Mouse (Mus musculus): ENCODE measurements around the gene Rnf183. TPM values are rescaled to one million over a fixed set of nuclear protein-coding genes. Genes with fewer than 3 reads are reported as not detected.
"Not testable (repeated sequence)": the region's sequence is repeated elsewhere in the genome, so short reads cannot be mapped to it uniquely, and the experiment has no call there.

Gene Rnf183
- total RNA-seq (2014; fragmentation: Nextera tagmentation) (not detected in 2 replicates), total RNA-seq (2017) (not detected in 2 replicates), polyA plus RNA-seq (2012) (0.13 TPM in 1 of 2 replicates, not detected in the other)

DNA sequence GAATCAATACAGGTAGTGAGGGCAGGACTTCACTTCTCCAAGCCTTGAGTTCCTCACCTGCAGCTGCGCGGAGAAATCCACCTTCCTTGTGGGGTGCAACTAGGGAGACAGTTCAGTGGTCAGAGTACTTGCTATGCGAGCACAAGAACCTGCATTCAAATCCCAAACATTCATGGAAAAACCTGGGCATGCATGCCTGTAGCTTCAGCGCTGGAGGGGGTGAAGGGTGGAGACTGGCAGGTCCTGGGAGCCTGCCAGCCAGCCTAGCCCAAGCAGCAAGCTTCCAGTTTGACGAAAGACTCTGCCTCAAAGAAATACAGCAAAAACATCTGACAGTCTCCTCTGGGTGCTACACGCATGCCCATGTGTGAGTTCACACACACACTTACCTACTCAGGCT lies at the start of gene Rnf183:
Rnf183 (minus strand) TSS at position 172 of the 400 bp plus-strand sequence.
- H3K9me3 ChIP-seq (replicated peaks) = no peaks in the 10 kb centered on the region
- no peaks in the 10 kb centered on the region; the same call in 1 of the 2 replicates for H3K27me3 ChIP-seq (ENCODE audit: insufficient read depth, low read length)
- ATAC-seq (ENCODE audit: extremely low read depth, insufficient number of reproducible peaks, low FRiP score, poor library complexity, severe bottlenecking) = no peak
- no peak for DNase-seq (ENCODE audit: low spot score)
- no peak within 1 kb of the TSS for H3K4me3 ChIP-seq (ENCODE audit: low read depth, low read length)
- H3K36me3 ChIP-seq (replicated peaks) = no peaks in the 10 kb centered on the region
- H3K4me1 ChIP-seq (ENCODE audit: insufficient read depth, low read depth, low read length) = peaks cover 15% of the 10 kb centered on the region
- TF ChIP-seq TAL1 (conservative IDR thresholded peaks at IDR 0.05; ENCODE audit: low read depth, low read length) (no peak), CTCF (IDR thresholded peaks at IDR 0.05; ENCODE audit: low read depth, low read length) (no peak), POLR2AphosphoS5 (IDR thresholded peaks at IDR 0.05; ENCODE audit: insufficient replicate concordance, low read depth, low read length) (no peak), GATA2 (IDR thresholded peaks at IDR 0.05; ENCODE audit: borderline replicate concordance, low read depth, low read length) (no peak), GATA1 (IDR thresholded peaks at IDR 0.05; ENCODE audit: borderline replicate concordance, low read length) (no peak)

DNA sequence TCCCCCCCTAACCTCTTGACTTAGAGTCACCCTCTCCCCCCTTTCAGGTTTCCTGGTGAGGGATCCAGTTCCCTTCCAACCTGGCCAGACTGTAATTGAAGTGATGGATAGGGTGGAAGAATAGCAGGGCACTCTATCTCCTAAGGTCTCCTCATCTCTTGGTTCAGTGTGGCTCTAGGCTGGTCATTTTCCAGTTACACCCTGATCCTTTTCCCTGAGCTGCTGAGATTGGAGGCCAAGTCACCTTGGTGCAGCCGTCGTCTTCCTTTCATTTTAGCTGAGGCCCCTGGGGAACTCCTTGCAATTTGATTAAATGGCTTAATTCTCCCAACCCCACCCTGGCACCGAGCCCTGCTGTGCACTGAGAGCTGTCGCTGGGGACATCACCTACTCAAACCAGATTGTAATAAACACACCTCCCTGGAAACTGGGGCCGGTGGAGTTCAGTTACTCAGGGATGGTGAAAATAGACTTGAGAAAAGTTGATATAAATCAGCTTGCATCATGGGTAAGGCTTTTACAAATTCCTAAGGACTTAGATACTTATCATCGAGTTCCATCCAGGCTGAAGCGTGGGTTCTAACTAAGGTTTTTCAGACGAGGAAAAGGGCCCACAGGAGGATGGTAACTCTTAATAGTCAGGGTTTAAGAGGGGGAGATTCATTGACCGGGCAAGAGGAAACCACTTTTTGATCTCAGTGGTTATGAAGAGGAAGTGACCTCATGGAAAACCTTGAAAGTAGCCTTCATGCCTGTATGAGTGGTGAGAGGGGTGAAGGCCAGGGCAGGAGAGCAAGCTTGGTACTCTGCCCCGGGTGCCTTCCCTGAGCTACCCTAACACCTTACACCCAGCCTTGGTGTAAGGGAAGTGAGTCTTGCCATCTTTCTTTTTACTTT lies 45.9 kb upstream of the Rnf183 start:
- no peak for ATAC-seq (ENCODE audit: extremely low read depth, insufficient number of reproducible peaks, low FRiP score, poor library complexity, severe bottlenecking)

DNA sequence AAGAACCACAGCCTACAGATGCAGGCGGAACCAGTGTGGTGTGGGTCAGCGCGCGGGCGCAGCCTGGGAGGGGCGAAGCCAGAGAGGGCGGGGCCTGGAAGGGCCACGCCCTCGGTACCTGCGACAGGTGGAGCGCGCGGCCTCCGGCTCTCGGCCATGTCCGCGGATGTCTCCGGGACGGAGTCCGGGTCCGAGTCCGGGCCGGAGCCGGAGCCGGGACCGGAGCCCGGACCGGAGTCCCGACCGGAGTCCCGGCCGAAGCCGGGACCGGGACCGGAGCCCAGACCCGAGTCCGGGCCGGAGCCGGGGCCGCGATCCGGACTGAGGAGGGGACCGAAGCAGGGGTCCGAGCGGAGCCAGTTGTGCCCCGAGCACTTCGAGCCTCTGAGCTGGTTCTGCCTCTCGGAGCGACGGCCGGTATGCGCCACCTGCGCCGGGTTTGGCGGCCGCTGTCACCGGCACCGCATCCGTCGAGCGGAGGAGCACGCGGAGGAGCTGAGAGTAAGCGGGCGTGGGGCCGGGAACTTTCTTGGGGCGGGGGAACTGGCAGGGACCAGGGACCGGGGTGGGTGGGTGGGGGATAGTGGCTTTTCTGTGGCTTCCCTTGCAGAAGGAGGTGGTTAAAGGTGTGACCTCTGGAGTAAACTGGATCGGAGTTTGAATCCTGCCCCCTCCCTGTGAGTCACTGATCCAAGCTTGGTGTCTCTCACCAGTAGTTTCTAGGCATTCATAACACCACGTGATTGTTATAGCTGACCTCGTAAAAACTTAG lies 45.1 kb upstream of the Rnf183 start, which contains the start of gene Bspry:
Bspry (plus strand) TSS at position 117 of the 772 bp plus-strand sequence.
- TF ChIP-seq CTCF (IDR thresholded peaks at IDR 0.05; ENCODE audit: low read depth, low read length) = no peak
- no peak for TF ChIP-seq TAL1 (conservative IDR thresholded peaks at IDR 0.05; ENCODE audit: low read depth, low read length)
- no peak for TF ChIP-seq GATA1 (IDR thresholded peaks at IDR 0.05; ENCODE audit: borderline replicate concordance, low read length)
- H3K4me1 ChIP-seq (ENCODE audit: insufficient read depth, low read depth, low read length) = peaks cover 14% of the 10 kb centered on the region
- no peak for DNase-seq (ENCODE audit: low spot score)
- 0 out of 2 replicates have a peak, but pooled peaks cover 2% of the 10 kb centered on the region for H3K27me3 ChIP-seq (ENCODE audit: insufficient read depth, low read length)
- ATAC-seq (ENCODE audit: extremely low read depth, insufficient number of reproducible peaks, low FRiP score, poor library complexity, severe bottlenecking) = no peak
- H3K9me3 ChIP-seq (replicated peaks) = no peaks in the 10 kb centered on the region
- no peak within 1 kb of the TSS for H3K4me3 ChIP-seq (ENCODE audit: low read depth, low read length)
- no peaks in the 10 kb centered on the region for H3K36me3 ChIP-seq (replicated peaks)

More for the DNA sequence above, 45.9 kb upstream of the Rnf183 start:
- no peaks in the 10 kb centered on the region for H3K36me3 ChIP-seq (replicated peaks)
- no peaks in the 10 kb centered on the region for H3K9me3 ChIP-seq (replicated peaks)
- no peak for TF ChIP-seq TAL1 (conservative IDR thresholded peaks at IDR 0.05; ENCODE audit: low read depth, low read length)
- no peak for TF ChIP-seq CTCF (IDR thresholded peaks at IDR 0.05; ENCODE audit: low read depth, low read length)
- TF ChIP-seq GATA2 (IDR thresholded peaks at IDR 0.05; ENCODE audit: borderline replicate concordance, low read depth, low read length) = no peak
- peaks cover 20% of the 10 kb centered on the region for H3K4me1 ChIP-seq (ENCODE audit: insufficient read depth, low read depth, low read length)
- no peak overlapping the region for H3K4me3 ChIP-seq (ENCODE audit: low read depth, low read length)
- H3K27me3 ChIP-seq (ENCODE audit: insufficient read depth, low read length) = 0 out of 2 replicates have a peak, but pooled peaks cover 2% of the 10 kb centered on the region
- no peak for DNase-seq (ENCODE audit: low spot score)

DNA sequence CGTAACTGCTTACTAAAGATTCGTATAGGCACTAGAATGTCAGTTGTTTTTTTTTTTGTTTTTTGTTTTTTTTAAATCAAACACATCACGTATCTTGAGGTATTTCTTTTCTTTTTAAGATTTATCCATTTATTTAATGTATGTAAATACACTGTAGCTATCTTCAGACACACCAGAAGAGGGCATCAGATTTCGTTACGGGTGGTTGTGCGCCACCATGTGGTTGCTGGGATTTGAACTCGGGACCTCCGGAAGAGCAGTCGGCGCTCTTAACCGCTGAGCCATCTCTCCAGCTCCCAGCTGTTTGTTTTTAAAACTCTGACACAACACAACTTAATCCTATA lies 44.5 kb upstream of the Rnf183 start:
- H3K4me1 ChIP-seq (ENCODE audit: insufficient read depth, low read depth, low read length); H3K36me3 ChIP-seq (replicated peaks); DNase-seq (ENCODE audit: low spot score); ATAC-seq (ENCODE audit: extremely low read depth, insufficient number of reproducible peaks, low FRiP score, poor library complexity, severe bottlenecking); H3K27me3 ChIP-seq (ENCODE audit: insufficient read depth, low read length); H3K4me3 ChIP-seq (ENCODE audit: low read depth, low read length); H3K9me3 ChIP-seq (replicated peaks): not testable (repeated sequence)

DNA sequence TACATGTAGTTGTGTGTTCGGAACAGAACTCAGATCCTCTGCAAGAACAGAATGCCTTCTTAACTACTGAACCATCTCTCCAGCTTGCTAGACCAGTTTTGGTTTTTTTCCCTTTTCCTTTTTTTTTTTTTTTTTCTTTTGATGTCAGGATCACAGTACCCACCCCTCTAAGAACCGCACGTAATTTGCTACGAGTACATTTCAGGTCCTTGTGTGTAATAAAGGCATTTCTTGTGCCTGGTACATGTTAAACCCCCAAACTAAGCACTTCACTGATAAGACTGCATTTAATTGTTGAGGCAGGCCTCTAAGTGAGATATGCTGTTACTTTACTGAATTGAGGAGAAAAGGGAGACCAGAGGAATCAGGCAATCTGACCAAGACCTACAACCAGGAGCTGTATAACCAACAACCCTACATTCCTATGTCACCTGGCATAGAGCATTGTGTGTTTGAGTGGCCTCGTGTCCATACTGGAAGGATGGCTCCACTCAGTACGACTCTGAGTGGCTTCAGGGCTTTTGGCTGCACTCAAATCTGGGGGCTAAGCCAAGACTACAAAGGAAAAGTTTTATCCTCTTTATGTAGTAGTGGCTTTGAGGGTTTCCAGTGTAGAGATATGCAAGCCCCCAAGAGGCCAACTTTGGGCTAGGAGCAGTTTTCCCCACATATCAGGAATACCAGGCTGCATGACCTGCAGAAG lies 42.6 kb upstream of the Rnf183 start:
- no peak for ATAC-seq (ENCODE audit: extremely low read depth, insufficient number of reproducible peaks, low FRiP score, poor library complexity, severe bottlenecking)
- H3K27me3 ChIP-seq (ENCODE audit: insufficient read depth, low read length) = 0 out of 2 replicates have a peak, but pooled peaks cover 2% of the 10 kb centered on the region
- H3K9me3 ChIP-seq (replicated peaks) = no peaks in the 10 kb centered on the region
- TF ChIP-seq POLR2AphosphoS5 (IDR thresholded peaks at IDR 0.05; ENCODE audit: insufficient replicate concordance, low read depth, low read length) (no peak), GATA1 (IDR thresholded peaks at IDR 0.05; ENCODE audit: borderline replicate concordance, low read length) (no peak), CTCF (IDR thresholded peaks at IDR 0.05; ENCODE audit: low read depth, low read length) (no peak), TAL1 (conservative IDR thresholded peaks at IDR 0.05; ENCODE audit: low read depth, low read length) (no peak), GATA2 (IDR thresholded peaks at IDR 0.05; ENCODE audit: borderline replicate concordance, low read depth, low read length) (no peak)
- H3K4me1 ChIP-seq (ENCODE audit: insufficient read depth, low read depth, low read length) = peaks cover 9% of the 10 kb centered on the region
- no peaks in the 10 kb centered on the region for H3K36me3 ChIP-seq (replicated peaks)
- no peak for DNase-seq (ENCODE audit: low spot score)
- H3K4me3 ChIP-seq (ENCODE audit: low read depth, low read length) = no peak overlapping the region

DNA sequence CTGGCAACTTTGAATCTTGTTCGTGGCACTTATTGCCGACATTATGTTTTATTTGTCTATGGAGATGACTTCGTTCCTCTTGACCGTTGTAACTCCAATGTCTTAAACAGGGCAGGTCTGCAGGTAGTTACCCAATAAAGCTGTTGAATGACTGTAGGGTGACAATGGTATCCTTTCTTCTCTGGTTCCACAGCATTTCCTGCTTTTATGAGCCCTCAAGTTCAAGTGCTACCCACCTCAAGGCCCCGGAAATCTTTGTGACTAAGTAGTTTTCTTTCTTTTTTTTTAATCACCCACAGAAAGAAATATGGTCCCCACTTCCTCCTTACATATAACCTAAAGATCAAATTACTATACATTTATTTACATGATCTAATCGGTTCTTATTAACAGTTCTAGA lies 40.7 kb upstream of the Rnf183 start:
- DNase-seq (ENCODE audit: low spot score) = no peak
- H3K27me3 ChIP-seq (ENCODE audit: insufficient read depth, low read length) = 0 out of 2 replicates have a peak, but pooled peaks cover 2% of the 10 kb centered on the region
- H3K36me3 ChIP-seq (replicated peaks) = no peaks in the 10 kb centered on the region
- H3K9me3 ChIP-seq (replicated peaks) = no peaks in the 10 kb centered on the region
- TF ChIP-seq CTCF (IDR thresholded peaks at IDR 0.05; ENCODE audit: low read depth, low read length) = no peak
- peaks cover 10% of the 10 kb centered on the region for H3K4me1 ChIP-seq (ENCODE audit: insufficient read depth, low read depth, low read length)
- ATAC-seq (ENCODE audit: extremely low read depth, insufficient number of reproducible peaks, low FRiP score, poor library complexity, severe bottlenecking) = no peak
- no peak overlapping the region for H3K4me3 ChIP-seq (ENCODE audit: low read depth, low read length)
